In the genomic region with DNA sequence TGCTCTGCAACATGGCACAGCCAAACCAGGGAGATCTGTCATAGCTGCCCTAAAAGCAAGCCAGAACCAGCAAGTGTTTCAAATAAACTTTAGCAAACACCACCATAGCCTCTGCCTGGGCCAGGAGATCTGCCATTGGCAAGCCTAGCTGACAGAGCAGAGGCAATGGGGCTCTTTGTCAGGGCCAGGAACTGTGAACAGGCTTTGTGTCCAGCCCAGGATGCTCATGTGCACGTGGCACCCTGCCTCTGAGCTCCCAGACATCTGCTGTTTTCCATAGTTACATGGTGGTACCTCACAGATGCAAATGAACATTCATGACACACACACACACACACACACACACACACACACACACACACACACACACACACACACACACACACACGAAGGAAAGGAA, we compare ENCODE assay signal across 24 mouse cellular contexts.
A peak's percentile ranks its signal among the peaks of the same experiment; 100 is the strongest.
DNase-seq lines count a peak whose midpoint lies in the region; ATAC-seq and TF ChIP-seq lines count a peak whose summit lies in the region.
"Had no signal": no experiment of that assay in that cellular context is flagged by ENCODE, and none has a peak within 500 bp of the region (broad histone marks: within the 10 kb centered on the region; RNA-seq: fewer than 3 reads in every experiment).

No protein-coding gene starts in this region.

- no peaks in the 10 kb centered on the region for H3K27me3 ChIP-seq in forebrain, embryonic 13.5 days
- H3K27me3 ChIP-seq in forebrain, embryonic 11.5 days (ENCODE audit: control insufficient read depth, insufficient read depth, low read length) = no peaks in the 10 kb centered on the region
- no peaks in the 10 kb centered on the region for H3K27me3 ChIP-seq in kidney, embryonic 15.5 days
- H3K27me3 ChIP-seq: embryonic facial prominence, embryonic 15.5 days; limb, embryonic 13.5 days; liver, embryonic 15.5 days; stomach, embryonic 15.5 days had no signal

- TF ChIP-seq CTCF in layer of hippocampus, adult 2 months (conservative IDR thresholded peaks at IDR 0.05) = no peak

- WGBS in forebrain, embryonic 13.5 days = 42% methylated on average over 2 of the region's 2 CpGs
- 70% methylated on average over 2 of the region's 2 CpGs for WGBS in forebrain, embryonic 11.5 days
- 84% methylated on average over 2 of the region's 2 CpGs for WGBS in kidney, embryonic 15.5 days

- no peak overlapping the region for H3K9ac ChIP-seq in forebrain, embryonic 13.5 days
- H3K9ac ChIP-seq in forebrain, embryonic 11.5 days (ENCODE audit: low read length) = no peak overlapping the region
- no peak overlapping the region for H3K9ac ChIP-seq in kidney, embryonic 15.5 days
- H3K9ac ChIP-seq: embryonic facial prominence, embryonic 15.5 days; limb, embryonic 13.5 days; liver, embryonic 15.5 days; stomach, embryonic 15.5 days had no signal

- peak; percentile 77 for ATAC-seq in forebrain, embryonic 13.5 days
- ATAC-seq in forebrain, embryonic 11.5 days (replicated peaks; ENCODE audit: low FRiP score) = no peak
- ATAC-seq in kidney, embryonic 15.5 days (replicated peaks; ENCODE audit: low FRiP score) = no peak
- ATAC-seq: CD4-positive, CD25-positive, alpha-beta regulatory T cell, adult 4 months; inflammation-experienced regulatory T-cells, adult 6 months had no signal

- no peaks in the 10 kb centered on the region for H3K36me3 ChIP-seq in forebrain, embryonic 13.5 days (ENCODE audit: poor library complexity, severe bottlenecking)
- H3K36me3 ChIP-seq in forebrain, embryonic 11.5 days (ENCODE audit: control insufficient read depth, insufficient read depth, low read length) = no peaks in the 10 kb centered on the region
- no peaks in the 10 kb centered on the region for H3K36me3 ChIP-seq in kidney, embryonic 15.5 days
- H3K36me3 ChIP-seq: embryonic facial prominence, embryonic 15.5 days; G1E; limb, embryonic 13.5 days; liver, embryonic 15.5 days; stomach, embryonic 15.5 days had no signal

- no peak overlapping the region for H3K4me2 ChIP-seq in forebrain, embryonic 13.5 days
- H3K4me2 ChIP-seq in forebrain, embryonic 11.5 days (ENCODE audit: low read depth, low read length, severe bottlenecking) = no peak overlapping the region
- no peak overlapping the region for H3K4me2 ChIP-seq in kidney, embryonic 15.5 days
- H3K4me2 ChIP-seq: embryonic facial prominence, embryonic 15.5 days; limb, embryonic 13.5 days; liver, embryonic 15.5 days; stomach, embryonic 15.5 days had no signal

- H3K4me3 ChIP-seq in forebrain, embryonic 13.5 days = no peak overlapping the region
- no peak overlapping the region for H3K4me3 ChIP-seq in forebrain, embryonic 11.5 days (ENCODE audit: low read depth, low read length)
- H3K4me3 ChIP-seq in layer of hippocampus, adult 2 months = no peak overlapping the region
- no peak overlapping the region for H3K4me3 ChIP-seq in kidney, embryonic 15.5 days (replicated peaks)
- H3K4me3 ChIP-seq: embryonic facial prominence, embryonic 15.5 days; left cerebral cortex, adult 2 months; limb, embryonic 13.5 days; liver, embryonic 15.5 days; myocyte; stomach, embryonic 15.5 days had no signal

- H3K27ac ChIP-seq in forebrain, embryonic 13.5 days = no peak overlapping the region
- H3K27ac ChIP-seq in forebrain, embryonic 11.5 days (ENCODE audit: low read depth, low read length) = no peak overlapping the region
- H3K27ac ChIP-seq in layer of hippocampus, adult 2 months = 0 out of 2 replicates have a peak overlapping the region, but pooled peaks have one; percentile 32
- H3K27ac ChIP-seq in kidney, embryonic 15.5 days = no peak overlapping the region
- H3K27ac ChIP-seq: embryonic facial prominence, embryonic 15.5 days; left cerebral cortex, adult 2 months; limb, embryonic 13.5 days; liver, embryonic 15.5 days; stomach, embryonic 15.5 days had no signal

- no peaks in the 10 kb centered on the region for H3K9me3 ChIP-seq in forebrain, embryonic 13.5 days (replicated peaks)
- H3K9me3 ChIP-seq in forebrain, embryonic 11.5 days (ENCODE audit: control insufficient read depth, low read length) = no peaks in the 10 kb centered on the region
- no peaks in the 10 kb centered on the region for H3K9me3 ChIP-seq in kidney, embryonic 15.5 days (replicated peaks)
- H3K9me3 ChIP-seq: embryonic facial prominence, embryonic 15.5 days; limb, embryonic 13.5 days; liver, embryonic 15.5 days; stomach, embryonic 15.5 days had no signal

- peaks cover 14% of the 10 kb centered on the region; the same call in 1 of the 2 replicates for H3K4me1 ChIP-seq in forebrain, embryonic 13.5 days
- H3K4me1 ChIP-seq in forebrain, embryonic 11.5 days (replicated peaks; ENCODE audit: control insufficient read depth, insufficient read depth, low read length) = peaks cover 7% of the 10 kb centered on the region; the same call in 1 of the 2 replicates
- peaks cover 15% of the 10 kb centered on the region for H3K4me1 ChIP-seq in kidney, embryonic 15.5 days
- H3K4me1 ChIP-seq: liver, embryonic 15.5 days; stomach, embryonic 15.5 days had no signal

- no peak for DNase-seq in forebrain, embryonic 11.5 days (ENCODE audit: low spot score)
- DNase-seq in layer of hippocampus, adult 2 months (ENCODE audit: low spot score in 2 of 2) = no peak
- no peak for DNase-seq in layer of hippocampus, adult 9-10 months (ENCODE audit: low spot score)
- DNase-seq in right cerebral cortex, postnatal 10 days (ENCODE audit: low spot score in 2 of 2) = peak; percentile 36 to 50
- DNase-seq in right cerebral cortex, postnatal 4 days = no peak
- no peak for DNase-seq in urinary bladder, postnatal 25 days (ENCODE audit: low spot score)
- DNase-seq: cerebellum, postnatal 14 days; embryo, embryonic 11 days; gastrocnemius, postnatal 10 days; heart, postnatal 10 days; kidney, adult 9 months; lung, postnatal 10 days; thymus, adult 2 months had no signal

Comparison
In these comparisons a context has a peak if more than half of its experiments do, and no peak if none do; other contexts are left out.
1. DNase-seq: peak in right cerebral cortex, postnatal 10 days (2 of 2); none in forebrain, embryonic 11.5 days (single experiment), layer of hippocampus, adult 2 months (0 of 2), layer of hippocampus, adult 9-10 months (single experiment), right cerebral cortex, postnatal 4 days (single experiment) and urinary bladder, postnatal 25 days (single experiment).